Mouse (Mus musculus) liver, postnatal 0 days (tissue): ENCODE data around the gene Tekt3. TPM values are rescaled to one million over a fixed set of nuclear protein-coding genes. Genes with fewer than 3 reads are reported as not detected.

Experiments used
- ATAC-seq: fragments of 200-750 bp; cut with Nextera tagmentation; 2 replicates; pipeline ENCODE4 v1.8.0; 2017; ENCODE audit warnings: mild to moderate bottlenecking, moderate library complexity
- DNase-seq: peaks from one replicate; pipeline ENCODE4 v3.0.0-alpha.2; 2016
- H3K27ac ChIP-seq: fragments of 300-500 bp; sonication (generic); 2 replicates; pipeline ENCODE4 v1.5.1; 2014; ENCODE audit warnings: antibody characterized with exemption, moderate library complexity, mild to moderate bottlenecking, low read depth
- H3K27me3 ChIP-seq: fragments of 300-500 bp; sonication (generic); 2 replicates; pipeline ENCODE4 v1.6.1; 2014; ENCODE audit warnings: low read length, control low read depth, mixed read lengths; ENCODE audit not compliant: insufficient read depth
- H3K36me3 ChIP-seq: fragments of 300-500 bp; sonication (generic); replicated peaks from 2 replicates; pipeline ENCODE4 v1.6.1; 2014; ENCODE audit warnings: mild to moderate bottlenecking, control low read depth, low read length, moderate library complexity, mixed read lengths; ENCODE audit not compliant: insufficient read depth
- H3K4me1 ChIP-seq: fragments of 300-500 bp; sonication (generic); 2 replicates; pipeline ENCODE4 v1.6.1; 2014; ENCODE audit warnings: antibody characterized with exemption, mild to moderate bottlenecking, control low read depth; ENCODE audit not compliant: insufficient read depth
- H3K4me2 ChIP-seq: fragments of 300-500 bp; sonication (generic); 2 replicates; pipeline ENCODE4 v1.6.1; 2014; ENCODE audit warnings: low read depth, mild to moderate bottlenecking, low read length, moderate library complexity, mixed read lengths
- H3K4me3 ChIP-seq: fragments of 300-500 bp; sonication (generic); 2 replicates; pipeline ENCODE4 v1.5.1; 2014; ENCODE audit warnings: low read depth, low read length
- H3K9ac ChIP-seq: fragments of 300-500 bp; sonication (generic); replicated peaks from 2 replicates; pipeline ENCODE4 v1.6.1; 2014; ENCODE audit warnings: mild to moderate bottlenecking, moderate library complexity
- H3K9me3 ChIP-seq: fragments of 300-500 bp; sonication (generic); 2 replicates; pipeline ENCODE4 v1.6.1; 2016; ENCODE audit warnings: mild to moderate bottlenecking, control low read depth, low read length, mixed read lengths
- CTCF ChIP-seq: sonication (generic); IDR thresholded peaks from 2 replicates; pipeline ENCODE4 v1.5.1; 2016; ENCODE audit warnings: antibody characterized with exemption, low read depth
- EP300 ChIP-seq: IDR thresholded peaks from 2 replicates; pipeline ENCODE4 v1.6.1; 2016; ENCODE audit warnings: antibody characterized with exemption, low read depth, mild to moderate bottlenecking
- whole genome bisulfite sequencing: fragments of 180-500 bp; shearing (Covaris S2); extraction: QIAGEN DNeasy Blood & Tissue Kit; methylation state at CpG from one replicate; pipeline ENCODE4 v1.1.7; 2014; ENCODE audit not compliant: insufficient replicate concordance; 5-methylcytosine and 5-hydroxymethylcytosine counted together
- polyA plus RNA-seq: library from polyadenylated mRNA; unstranded; fragments of >200 nt; fragmentation: Nextera tagmentation; extraction: Ambion mirVana; gene quantifications from 2 replicates; pipeline ENCODE4 v1.2.1, GENCODE M21; 2015

Gene Tekt3
- polyA plus RNA-seq, 1 experiment from 2014 or later = not detected

GRCm38 (mm10) chr11:63143486-63143885, 82.0 kb downstream of the Tekt3 start:
- Histone ChIP-seq H3K36me3 (peaks cover 6% of the 10 kb centered on the region; the same call in 1 of the 2 replicates), H3K27ac (no peak overlapping the region; the same call in 1 of the 2 replicates), H3K4me1 (peaks cover 17% of the 10 kb centered on the region), H3K9me3 (no peaks in the 10 kb centered on the region), H3K4me2 (no peak overlapping the region), H3K27me3 (no peaks in the 10 kb centered on the region), H3K4me3 (no peak overlapping the region), H3K9ac (no peak overlapping the region)
- 63% methylated on average over 8 of the region's 8 CpGs for WGBS
- DNase-seq (no peak), ATAC-seq (no peak)
- no peak for TF ChIP-seq CTCF
- no peak for TF ChIP-seq EP300

Other genes with a start within 250 kb of the Tekt3 start
- gene Trim16, start 241.4 kb upstream of the Tekt3 start, polyA plus RNA-seq = 0.85 and 0.91 TPM in 2 replicates
- gene Fbxw10, start 214.6 kb upstream of the Tekt3 start, polyA plus RNA-seq = 0.13 and 0.20 TPM in 2 replicates
- gene Tvp23b, start 182.2 kb upstream of the Tekt3 start, polyA plus RNA-seq = 29.1 and 29.4 TPM in 2 replicates
- not detected in 2 replicates for gene Cdrt4, start 110.5 kb upstream of the Tekt3 start, polyA plus RNA-seq
- 12.1 and 12.9 TPM in 2 replicates for gene Pmp22, start 67.3 kb downstream of the Tekt3 start, polyA plus RNA-seq